Mouse (Mus musculus): ENCODE data around the gene Gm14124.

GRCm38 (mm10) chr2:150307183-150307773 lies 50.0 kb downstream of the Gm14124 start:
- TF ChIP-seq CTCF (IDR thresholded peaks at IDR 0.05; ENCODE audit: low read depth) (no peak), EP300 (IDR thresholded peaks at IDR 0.05; ENCODE audit: low read depth) (no peak)
